Mouse (Mus musculus): ENCODE measurements around the gene Mup3.
"Not testable (repeated sequence)": the region's sequence is repeated elsewhere in the genome, so short reads cannot be mapped to it uniquely, and the experiment has no call there.

Mup3 gene

DNA sequence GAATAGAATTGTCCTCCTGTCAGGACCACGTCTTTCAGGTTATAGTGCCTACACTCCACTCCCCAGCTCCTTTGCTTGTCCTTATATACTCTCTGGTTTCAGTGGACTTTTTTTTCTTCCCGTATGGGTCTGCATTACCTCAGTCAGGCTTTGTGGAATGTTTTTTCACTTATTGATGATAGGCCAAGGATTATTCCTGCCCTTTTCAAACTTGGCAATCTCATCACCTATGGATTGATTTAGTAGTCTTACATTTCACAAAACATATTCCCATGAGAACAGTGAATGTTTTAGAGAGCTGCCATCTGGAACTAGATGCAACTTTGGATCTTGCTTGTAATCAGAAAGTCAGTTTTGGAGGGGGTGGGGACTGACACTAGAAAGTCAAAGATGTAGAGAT lies at the start of gene Mup3:
Gene Mup3 (minus strand): TSS at position 102 of the 400 bp plus-strand sequence.
- no peak for DNase-seq (ENCODE audit: low read depth)

DNA sequence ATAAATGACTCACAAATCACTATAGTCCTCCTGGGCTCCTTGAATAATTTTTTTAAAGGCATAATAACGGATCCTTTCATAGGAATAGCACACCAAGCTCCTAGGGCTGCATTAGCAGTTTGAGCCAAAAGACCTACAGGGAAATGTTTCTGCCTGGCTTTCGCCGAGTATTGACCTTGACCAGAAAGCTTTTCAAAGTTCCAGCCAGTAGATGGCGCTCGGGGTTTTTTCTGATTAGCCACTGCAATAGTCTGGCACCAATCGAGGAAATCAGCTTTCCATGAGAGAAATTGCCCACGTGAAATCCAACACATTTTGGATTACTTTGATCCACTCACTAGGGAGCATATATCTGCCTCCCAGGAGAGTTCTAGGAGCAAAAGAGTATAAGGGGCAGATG lies 46.6 kb upstream of the Mup3 start:
- no peak for DNase-seq (ENCODE audit: low read depth)

DNA sequence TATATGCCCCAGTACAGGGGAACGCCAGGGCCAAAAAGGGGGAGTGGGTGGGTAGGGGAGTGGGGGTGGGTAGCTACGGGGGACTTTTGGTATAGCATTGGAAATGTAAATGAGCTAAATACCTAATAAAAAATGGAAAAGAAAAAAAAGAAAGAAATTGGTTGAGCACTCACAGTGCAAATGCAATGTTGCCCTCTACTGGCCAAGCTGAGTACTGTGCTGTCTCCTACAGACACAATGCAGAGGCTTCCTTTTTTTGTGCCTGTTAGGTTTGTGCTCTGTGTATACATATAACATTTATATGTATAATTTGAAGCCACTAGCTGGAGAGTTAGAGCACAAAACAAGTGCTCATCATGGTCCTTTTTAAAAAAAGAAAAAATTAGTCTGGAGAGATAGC lies 16.2 kb upstream of the Mup3 start:
- not testable (repeated sequence) for DNase-seq (ENCODE audit: low read depth)

DNA sequence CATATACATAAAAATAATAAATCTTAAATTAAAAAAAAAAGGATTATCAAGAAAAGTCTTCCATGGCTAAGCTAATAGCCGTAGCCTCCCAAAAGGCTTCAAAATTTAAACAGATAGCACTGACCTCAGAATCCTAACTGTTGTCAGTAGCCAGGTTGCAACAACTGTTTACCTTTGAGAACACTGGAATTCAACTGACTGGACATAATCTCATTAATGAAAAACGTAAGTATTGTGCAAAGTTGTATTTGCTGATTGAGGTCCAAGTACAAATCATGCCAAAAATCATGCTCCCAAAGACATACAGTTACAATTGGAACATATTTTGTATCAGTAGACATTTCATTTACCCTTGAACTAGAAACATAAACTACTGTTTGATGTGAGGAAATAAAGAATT lies 811 bp upstream of the Mup3 start:
- DNase-seq (ENCODE audit: low read depth) = no peak

DNA sequence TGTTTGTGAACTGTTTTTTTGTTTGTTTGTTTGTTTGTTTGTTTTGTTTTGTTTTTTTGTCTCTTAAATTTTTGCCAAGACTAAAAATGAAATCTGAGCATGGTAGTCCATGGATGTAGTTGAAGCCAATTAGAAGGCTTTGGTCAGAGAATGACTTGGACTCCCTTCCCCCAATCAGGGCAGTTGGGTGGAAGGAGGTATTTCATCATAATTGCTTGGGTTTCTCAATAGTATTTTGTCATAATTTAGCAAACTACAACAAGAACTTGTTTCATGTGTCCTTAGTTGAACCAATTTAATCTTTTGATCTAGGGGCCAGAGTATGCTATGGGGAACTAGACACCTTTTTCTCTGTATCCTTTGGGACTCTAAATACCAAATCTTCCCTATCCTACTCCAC lies 4.4 kb downstream of the Mup3 start:
- no peak for DNase-seq (ENCODE audit: low read depth)

DNA sequence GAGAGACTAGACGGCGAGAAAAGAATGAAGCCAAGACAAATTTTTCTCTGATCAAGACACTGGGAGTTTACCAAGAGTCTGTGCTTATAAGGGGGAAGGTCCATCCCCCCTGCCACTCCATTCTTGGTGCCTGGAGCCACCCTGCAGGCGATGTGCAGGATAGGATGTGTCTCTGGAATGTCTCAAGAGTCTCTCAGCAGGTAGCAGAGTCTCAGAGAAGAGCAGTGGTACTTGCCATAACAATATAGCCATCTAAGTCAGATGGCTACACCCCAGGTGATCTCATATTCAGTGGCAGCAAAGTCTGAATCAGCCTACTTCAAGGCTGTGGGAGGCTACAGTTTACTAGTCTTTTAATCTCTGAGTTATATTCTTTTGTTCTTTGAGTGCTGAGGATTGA lies 12.0 kb downstream of the Mup3 start:
- no peak for DNase-seq (ENCODE audit: low read depth)

DNA sequence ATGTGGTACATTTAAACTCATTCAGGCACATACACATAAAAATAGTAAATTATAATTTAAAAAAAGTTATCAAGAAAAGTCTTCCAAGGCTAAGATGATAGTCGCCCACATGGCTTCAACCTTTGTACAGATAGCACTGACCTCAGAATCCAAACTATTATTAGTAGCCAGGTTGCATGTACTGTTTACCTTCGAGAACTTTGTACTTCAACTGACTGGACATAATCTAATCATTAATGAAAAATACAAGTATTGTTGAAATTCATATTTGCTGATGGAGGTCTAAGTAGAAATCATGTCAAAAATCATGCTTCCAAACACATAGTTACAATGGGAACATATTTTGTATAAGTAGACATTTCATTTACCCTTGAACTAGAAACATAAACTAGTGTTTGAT lies 32.4 kb downstream of the Mup3 start:
- not testable (repeated sequence) for DNase-seq (ENCODE audit: low read depth)

DNA sequence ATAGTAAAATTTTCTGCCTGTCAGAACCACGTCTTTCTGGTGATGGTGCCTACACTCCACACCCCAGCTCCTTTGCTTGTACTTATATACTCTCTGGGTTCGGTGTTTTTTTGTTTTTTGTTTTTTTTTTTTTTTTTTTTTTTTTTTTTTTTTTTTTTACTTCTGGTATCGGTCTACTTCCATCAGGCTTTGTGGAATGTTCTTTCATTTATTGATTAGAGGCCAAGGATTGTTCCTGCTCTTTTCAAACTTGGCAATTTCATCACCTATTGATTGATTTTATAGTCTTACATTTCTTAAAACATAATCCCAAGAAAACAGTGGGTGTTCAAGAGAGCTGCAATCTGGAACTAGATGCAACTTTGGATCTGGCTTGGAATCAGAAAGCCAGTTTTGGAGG lies 33.1 kb downstream of the Mup3 start, which contains the start of gene Mup20:
Gene Mup20 (minus strand): TSS at position 101 of the 400 bp plus-strand sequence.
- not testable (repeated sequence) for DNase-seq (ENCODE audit: low read depth)

Measured in naive thymus-derived CD4-positive, alpha-beta T cell, adult 2 months (primary cell).